Mouse (Mus musculus) urinary bladder, adult 18-20 months (tissue): ENCODE data around the gene Gm11027.
"Not testable (repeated sequence)": the region's sequence is repeated elsewhere in the genome, so short reads cannot be mapped to it uniquely, and the experiment has no call there.

Source experiments
- DNase-seq, 2 experiments: peaks; one replicate each; pipeline ENCODE4 v3.0.0; 2022; ENCODE audit warnings: low spot score in 2 of 2, mixed read lengths in 2 of 2

Gene Gm11027

DNA sequence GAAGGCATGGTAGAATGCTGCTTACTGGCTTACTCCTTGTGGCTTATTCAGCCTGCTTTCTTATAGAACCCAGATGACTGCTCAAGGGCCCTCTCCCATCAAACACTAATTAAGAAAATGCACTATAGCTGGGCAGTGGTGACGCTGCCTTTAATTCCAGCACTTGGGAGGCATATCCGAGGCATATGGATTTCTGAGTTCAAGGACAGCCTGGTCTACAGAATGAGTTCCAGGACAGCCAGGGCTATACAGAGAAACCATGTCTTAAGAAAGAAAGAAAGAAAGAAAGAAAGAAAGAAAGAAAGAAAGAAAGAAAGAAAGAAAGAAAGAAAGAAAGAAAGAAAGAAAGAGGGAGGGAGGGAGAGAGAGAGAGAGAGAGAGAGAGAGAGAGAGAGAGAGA is at the start of gene Gm11027:
Gm11027 (plus strand) TSS at position 301 of the 400 bp plus-strand sequence.
- not testable (repeated sequence) for DNase-seq

DNA sequence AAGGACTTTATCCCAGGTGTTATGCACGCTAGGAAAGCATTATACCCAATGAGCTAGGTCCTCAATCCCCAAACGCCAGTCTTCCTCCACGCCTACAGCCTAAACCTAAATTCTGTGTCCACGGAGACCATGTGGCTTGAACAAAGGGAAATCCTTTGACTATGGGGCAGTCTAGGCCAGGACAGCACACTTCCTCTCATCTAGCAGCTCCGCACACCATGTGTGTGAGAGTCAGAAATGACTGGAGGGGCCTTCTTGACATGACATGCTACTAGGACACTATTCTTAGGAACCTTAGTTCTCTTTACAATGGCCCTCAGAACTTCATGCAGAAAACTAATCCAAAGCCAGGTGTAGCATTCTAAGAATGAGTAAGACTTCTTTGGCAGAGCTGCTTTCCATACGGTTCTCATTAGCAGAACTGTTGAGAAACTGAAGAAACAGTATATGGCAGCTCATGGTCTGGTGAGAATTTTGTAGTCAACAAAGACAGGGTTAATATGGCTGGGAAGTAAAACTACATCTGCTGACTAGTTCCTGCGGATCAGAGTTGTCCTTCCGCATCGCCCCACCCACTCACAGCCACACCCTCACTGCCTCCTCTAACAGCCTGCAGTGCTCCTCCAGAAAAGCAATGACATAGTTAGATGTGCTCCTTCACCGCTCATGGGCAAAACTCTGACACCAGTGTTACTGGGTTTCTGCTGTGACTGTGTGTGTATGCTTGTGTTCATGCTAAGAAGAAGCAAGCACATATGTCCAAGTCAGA is 48.7 kb upstream of the Gm11027 start:
- no peak for DNase-seq

- DNase-seq, result no peak
Measured at GRCm38 (mm10) chr12:116229451-116229850, 45.7 kb upstream of the Gm11027 start.

GRCm38 (mm10) chr12:116231612-116232011 is 43.6 kb upstream of the Gm11027 start:
- peak; percentile 28 to 54 for DNase-seq

- no peak for DNase-seq
Measured at GRCm38 (mm10) chr12:116232061-116232460, 43.1 kb upstream of the Gm11027 start.

GRCm38 (mm10) chr12:116235356-116235755 is 39.8 kb upstream of the Gm11027 start:
- DNase-seq, result no peak

DNA sequence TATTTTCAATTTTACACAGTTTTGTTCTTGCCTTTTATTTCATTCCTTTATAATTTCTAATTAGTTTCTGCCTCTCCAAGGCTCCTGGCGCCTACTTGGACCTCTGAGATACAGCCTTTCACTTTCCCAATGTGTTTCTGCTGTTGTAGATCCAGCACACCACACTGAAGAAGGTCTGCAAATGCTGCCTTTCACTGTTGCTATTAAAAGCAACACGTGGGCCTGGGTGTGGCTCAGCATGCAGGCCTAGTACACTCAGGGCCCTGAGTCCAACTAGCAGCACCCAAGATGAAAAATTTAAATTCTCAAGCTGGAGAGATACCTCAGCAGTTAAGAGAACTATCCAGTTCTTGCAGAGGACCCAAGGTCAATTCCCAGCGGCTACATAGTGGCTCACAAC is 38.5 kb upstream of the Gm11027 start:
- DNase-seq, result no peak

DNA sequence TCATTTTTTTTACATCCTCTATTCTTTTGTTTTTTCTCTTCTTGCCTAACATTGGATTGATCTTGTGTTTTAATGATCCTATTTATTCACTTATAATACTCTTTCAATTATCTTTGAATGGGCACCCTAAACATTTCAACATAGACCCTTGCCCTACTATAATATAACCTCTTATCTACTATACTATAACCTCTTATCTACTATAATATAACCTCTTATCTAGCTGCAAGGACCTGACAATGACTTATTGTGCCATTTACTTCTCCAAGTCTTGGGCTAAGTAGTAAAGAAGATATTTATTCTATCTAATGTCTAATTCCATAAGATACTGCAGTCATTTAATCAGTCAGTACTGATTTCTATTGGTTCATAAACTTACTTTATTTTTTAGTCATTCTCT is 36.8 kb upstream of the Gm11027 start:
- no peak for DNase-seq

DNA sequence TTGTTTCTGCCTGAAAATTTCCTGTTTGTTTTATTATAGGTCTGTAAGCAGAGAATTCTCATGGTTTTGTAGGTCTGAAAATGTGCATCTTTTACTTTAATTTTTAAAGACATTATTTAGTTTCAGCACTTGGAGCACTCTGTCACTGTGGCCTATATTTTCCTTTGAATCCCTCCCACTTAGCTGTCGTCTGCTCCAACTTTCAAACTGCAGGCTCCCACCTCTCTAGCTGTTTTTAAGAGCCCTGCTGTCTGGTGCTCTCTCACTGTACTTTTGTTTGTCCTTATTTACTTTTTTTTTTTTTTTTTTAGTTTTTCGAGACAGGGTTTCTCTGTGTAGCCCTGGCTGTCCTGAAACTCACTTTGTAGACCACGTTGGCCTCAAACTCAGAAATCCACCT is 36.4 kb upstream of the Gm11027 start:
- no peak for DNase-seq

DNA sequence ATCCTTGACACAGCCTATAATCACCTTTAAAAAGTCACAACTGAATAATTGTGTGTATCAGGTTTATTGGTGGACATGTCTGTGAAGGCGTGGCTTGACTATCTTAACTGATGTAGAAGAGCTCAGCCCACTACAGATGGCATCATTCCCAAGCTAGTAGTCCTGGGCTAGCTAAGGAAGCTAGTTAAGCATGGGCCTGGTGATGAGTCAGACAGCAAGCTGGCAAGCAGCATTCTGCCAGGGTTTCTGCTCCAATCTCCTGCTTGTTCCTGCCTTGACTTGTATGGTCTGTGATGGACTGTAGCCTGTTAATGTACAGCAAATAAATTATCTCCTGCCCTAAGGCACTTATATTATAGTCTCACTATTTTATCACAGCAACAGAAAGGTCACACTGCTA is 30.6 kb upstream of the Gm11027 start:
- DNase-seq, result no peak

- DNase-seq, result no peak
Measured at GRCm38 (mm10) chr12:116254652-116255051, 20.5 kb upstream of the Gm11027 start.

DNA sequence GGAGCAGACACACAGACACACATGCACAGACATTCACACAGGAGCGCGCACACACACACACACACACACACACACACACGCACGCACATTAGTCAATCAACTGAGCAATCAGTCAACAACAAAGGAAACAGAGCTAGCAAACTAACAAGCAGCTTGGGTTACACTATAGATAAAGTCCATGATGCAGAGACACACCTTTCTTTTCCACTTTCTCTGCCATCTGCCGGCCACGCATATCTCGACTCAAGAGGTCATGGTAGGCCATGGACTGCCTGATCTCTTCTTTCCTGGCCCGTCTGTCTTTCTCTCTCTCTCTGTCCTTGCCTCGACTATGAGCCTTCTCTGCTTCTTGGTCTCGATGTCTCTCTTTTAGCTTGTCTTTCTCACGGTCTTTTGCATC is 19.6 kb upstream of the Gm11027 start:
- DNase-seq, result no peak

DNA sequence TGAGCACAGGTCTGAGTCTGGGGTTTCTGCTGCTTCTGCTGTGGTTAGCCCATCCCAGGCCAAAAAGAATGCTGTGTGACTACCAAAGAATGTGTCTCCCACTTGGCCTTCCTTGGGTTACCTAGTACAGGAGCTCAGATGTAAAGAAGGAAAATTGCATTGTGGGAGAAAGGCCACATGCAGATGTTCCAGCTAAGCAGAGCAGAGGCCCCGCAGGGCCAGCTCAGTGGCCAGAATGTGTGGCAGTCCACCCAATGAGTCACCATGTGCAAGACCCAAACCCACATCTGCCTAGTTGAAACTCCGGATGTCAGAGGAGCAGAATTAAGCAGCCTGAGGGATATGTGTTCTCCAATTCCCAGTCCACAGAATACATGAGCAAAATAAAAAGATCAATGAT is 16.9 kb upstream of the Gm11027 start:
- no peak for DNase-seq

GRCm38 (mm10) chr12:116262555-116263341 is 12.4 kb upstream of the Gm11027 start, which contains the start of gene Wdr60:
Wdr60 (minus strand) TSS chr12:116263022.
- peak; percentile 84 to 90 for DNase-seq

- no peak for DNase-seq
Measured at GRCm38 (mm10) chr12:116264756-116265155, 10.4 kb upstream of the Gm11027 start.

DNA sequence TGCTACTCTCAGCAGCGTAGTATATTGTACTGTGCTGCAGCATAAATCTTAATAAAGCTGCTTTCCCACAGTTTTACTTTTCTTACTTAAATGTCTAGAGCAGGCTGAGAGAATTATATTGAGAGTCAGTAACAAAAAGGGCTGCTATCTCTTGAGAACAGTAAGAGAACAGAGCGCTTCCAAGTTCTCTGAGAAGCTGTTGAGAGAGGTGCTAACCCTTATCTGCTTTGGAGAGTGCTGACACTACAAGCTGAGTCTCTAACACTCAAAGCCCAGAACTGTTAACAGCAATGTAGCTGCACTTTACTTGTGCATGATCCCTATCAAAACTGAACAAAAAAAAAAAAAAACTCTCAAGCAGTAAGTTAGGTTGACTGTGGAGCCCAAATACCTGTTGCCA is 9.9 kb upstream of the Gm11027 start:
- DNase-seq, result no peak

DNA sequence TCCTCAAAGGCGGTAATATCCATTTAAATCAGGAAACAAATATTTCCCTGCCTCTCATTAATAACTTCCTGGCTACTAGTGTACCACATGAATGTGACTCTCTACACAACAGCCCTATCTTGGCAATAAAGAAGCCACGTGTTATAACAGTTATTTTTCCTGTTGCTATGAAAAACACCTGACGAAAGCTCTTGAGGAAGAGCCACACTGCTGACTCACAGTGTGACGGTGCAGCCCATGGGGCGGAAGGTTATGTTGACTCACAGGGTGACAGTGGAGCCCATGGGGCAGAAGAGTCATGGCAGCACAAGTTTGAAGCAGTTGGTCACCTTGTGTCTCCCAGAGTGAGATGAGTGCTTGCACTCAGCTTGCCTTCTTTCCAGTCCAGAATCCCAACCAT is 5.7 kb upstream of the Gm11027 start:
- peak in 1 of 2 experiments; percentile 20 for DNase-seq

DNA sequence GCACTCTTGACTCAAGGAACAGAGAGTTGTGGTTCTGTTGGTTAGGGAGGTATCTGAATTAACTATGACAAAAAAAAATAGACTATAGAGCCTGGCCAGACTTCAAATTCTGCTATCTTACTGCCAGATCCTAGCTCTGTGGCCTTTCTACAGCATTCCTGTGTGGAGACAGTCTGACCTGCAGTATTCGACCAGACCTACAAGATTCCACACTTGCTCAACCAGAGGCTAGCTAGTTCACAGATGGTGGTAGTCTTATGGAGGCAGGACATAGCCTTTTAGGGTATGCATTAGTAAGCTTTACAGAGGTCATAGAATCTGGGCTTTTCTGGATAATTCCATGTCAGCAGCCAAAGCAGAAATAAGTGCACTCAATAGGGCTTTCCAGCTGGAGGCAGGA is 4.6 kb upstream of the Gm11027 start:
- no peak for DNase-seq

DNA sequence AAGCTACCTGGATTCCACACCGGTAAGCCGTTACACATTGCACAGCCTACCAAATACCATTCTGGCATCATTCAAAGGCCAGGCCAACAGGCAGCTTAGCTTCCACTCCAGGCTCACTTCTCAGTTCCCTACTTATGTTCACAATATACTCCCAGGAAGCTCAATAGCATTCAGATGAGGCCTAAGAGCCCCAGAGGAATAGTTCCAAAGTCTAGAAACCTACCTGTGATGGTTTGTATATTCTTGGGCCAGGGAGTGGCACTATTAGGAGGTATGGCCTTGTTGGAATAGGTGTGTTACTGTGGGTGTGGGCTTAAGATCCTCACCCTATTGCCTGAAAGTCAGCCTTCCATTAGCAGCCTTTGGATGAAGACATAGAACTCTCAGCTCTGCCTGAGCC is 4.1 kb upstream of the Gm11027 start:
- no peak for DNase-seq

DNA sequence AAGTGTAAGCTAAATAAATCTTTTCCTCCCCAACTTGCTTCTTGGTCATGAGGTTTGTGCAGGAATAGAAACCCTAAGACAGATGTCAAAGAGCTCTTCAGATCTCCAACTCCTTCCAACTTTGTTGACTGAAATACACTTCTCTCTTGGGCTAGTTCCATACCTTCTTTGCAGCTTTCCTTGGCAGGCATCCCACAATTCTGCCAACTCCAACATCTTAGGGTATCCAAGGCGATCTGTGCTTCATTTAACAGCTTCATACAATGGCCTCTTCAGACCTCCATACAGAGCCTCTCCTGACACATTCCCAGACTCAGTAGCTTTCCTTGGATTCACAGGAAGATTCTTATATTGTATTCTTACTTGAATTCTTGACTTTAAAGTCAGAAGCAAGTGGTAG is 1.5 kb upstream of the Gm11027 start:
- DNase-seq, result no peak

DNA sequence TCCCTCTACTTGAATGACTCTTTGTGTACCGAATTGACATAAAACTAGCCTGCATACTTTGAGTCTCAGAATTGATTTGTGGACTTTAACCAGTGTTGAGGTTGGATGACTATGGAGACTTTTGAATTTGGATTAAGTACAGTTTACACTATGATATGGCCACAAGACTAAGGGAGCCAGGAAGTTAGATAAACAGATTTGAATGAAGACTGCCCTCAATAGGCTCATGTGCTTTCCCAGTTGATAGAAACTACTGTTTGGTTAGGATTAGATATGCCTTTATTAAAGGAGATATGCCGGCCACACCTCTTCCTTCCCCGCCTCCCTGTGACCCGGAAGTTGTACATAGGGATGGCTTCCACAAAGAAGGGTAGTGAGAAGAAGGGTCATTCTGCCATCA is 445 bp downstream of the Gm11027 start:
- DNase-seq, result no peak

DNA sequence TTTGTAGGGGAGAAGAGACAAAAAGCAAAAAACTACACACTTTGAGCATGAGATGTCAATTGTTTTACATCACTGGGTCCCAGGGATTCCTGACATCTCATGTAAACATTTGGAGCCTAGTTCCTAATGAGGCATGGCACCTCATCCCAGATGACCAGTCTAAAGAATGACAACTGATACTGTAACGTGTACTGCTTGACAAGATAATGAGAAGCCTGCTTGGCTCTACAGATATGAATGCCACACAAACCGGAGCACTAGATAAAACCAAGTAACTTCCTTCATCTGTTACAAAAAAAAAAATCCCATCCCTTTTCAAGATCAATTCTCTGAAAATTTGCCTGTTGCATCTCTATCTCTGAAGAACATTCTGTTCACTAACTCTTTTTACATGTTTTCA is 1.8 kb downstream of the Gm11027 start:
- no peak for DNase-seq

DNA sequence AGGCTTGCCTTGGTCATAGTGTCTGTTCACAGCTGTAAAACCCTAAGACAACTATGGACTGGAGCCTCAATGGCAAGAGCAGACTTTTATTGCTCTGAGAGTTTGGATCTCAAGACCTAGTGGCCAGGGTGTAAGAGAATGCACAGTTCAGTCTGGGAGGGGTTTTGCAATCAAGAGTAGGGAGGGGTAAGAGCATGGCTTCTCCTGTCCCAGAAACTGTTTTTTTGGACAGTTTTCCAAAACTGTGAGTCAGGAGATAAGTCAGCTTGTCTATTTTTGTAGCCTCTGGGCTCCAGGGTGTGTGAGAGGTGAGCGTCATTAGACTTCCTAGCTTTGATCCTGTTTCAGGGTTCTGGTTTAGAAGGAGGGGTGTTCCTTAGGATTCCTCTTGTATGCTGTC is 3.4 kb downstream of the Gm11027 start:
- no peak for DNase-seq
